Mouse (Mus musculus): ENCODE measurements around the gene Mia3.
"Not testable (repeated sequence)": the region's sequence is repeated elsewhere in the genome, so short reads cannot be mapped to it uniquely, and the experiment has no call there.

Mia3 gene

GRCm38 (mm10) chr1:183344886-183345816 is 24.2 kb downstream of the Mia3 start:
- DNase-seq (ENCODE audit: low read depth in 1 of 2, low spot score in 2 of 2) = peak; percentile 66 to 83

- DNase-seq (ENCODE audit: low read depth in 1 of 2, low spot score in 2 of 2) = not testable (repeated sequence)
Measured at GRCm38 (mm10) chr1:183342902-183343301, 26.5 kb downstream of the Mia3 start.

GRCm38 (mm10) chr1:183327171-183327570 is 42.2 kb downstream of the Mia3 start:
- no peak for DNase-seq (ENCODE audit: low read depth in 1 of 2, low spot score in 2 of 2)

- DNase-seq (ENCODE audit: low read depth in 1 of 2, low spot score in 2 of 2) = no peak
Measured at GRCm38 (mm10) chr1:183324433-183324832, 44.9 kb downstream of the Mia3 start.

- DNase-seq (ENCODE audit: low read depth in 1 of 2, low spot score in 2 of 2) = no peak
Measured at GRCm38 (mm10) chr1:183323923-183324322, 45.4 kb downstream of the Mia3 start.

- not testable (repeated sequence) for DNase-seq (ENCODE audit: low read depth in 1 of 2, low spot score in 2 of 2)
Measured at GRCm38 (mm10) chr1:183322496-183322895, 46.9 kb downstream of the Mia3 start.

- no peak for DNase-seq (ENCODE audit: low read depth in 1 of 2, low spot score in 2 of 2)
Measured at GRCm38 (mm10) chr1:183320708-183321107, 48.6 kb downstream of the Mia3 start.

- DNase-seq (ENCODE audit: low read depth in 1 of 2, low spot score in 2 of 2) = no peak
Measured at GRCm38 (mm10) chr1:183315783-183316182, 53.6 kb downstream of the Mia3 start.

GRCm38 (mm10) chr1:183312076-183312475 is 57.3 kb downstream of the Mia3 start:
- DNase-seq (ENCODE audit: low read depth in 1 of 2, low spot score in 2 of 2) = no peak

GRCm38 (mm10) chr1:183309601-183310000 is 59.8 kb downstream of the Mia3 start:
- DNase-seq (ENCODE audit: low read depth in 1 of 2, low spot score in 2 of 2) = not testable (repeated sequence)

GRCm38 (mm10) chr1:183308476-183308875 is 60.9 kb downstream of the Mia3 start:
- DNase-seq (ENCODE audit: low read depth in 1 of 2, low spot score in 2 of 2) = no peak

- DNase-seq (ENCODE audit: low read depth in 1 of 2, low spot score in 2 of 2) = no peak
Measured at GRCm38 (mm10) chr1:183307555-183307954, 61.8 kb downstream of the Mia3 start.

GRCm38 (mm10) chr1:183299161-183299560 is 70.2 kb downstream of the Mia3 start:
- peak; percentile 95 to 99 for DNase-seq (ENCODE audit: low read depth in 1 of 2, low spot score in 2 of 2)

- DNase-seq (ENCODE audit: low read depth in 1 of 2, low spot score in 2 of 2) = no peak
Measured at GRCm38 (mm10) chr1:183297886-183298489, 71.4 kb downstream of the Mia3 start.

- DNase-seq (ENCODE audit: low read depth in 1 of 2, low spot score in 2 of 2) = no peak
Measured at GRCm38 (mm10) chr1:183297473-183297885, 71.9 kb downstream of the Mia3 start.

GRCm38 (mm10) chr1:183296877-183297383 is 72.4 kb downstream of the Mia3 start, which contains the start of gene Brox:
Gene Brox, minus strand, starts transcription at chr1:183297269.
- peak; percentile 90 to 92 for DNase-seq (ENCODE audit: low read depth in 1 of 2, low spot score in 2 of 2)

GRCm38 (mm10) chr1:183296465-183296864 is 72.9 kb downstream of the Mia3 start, which contains the start of gene Aida:
Gene Aida, plus strand, starts transcription at chr1:183296590.
- no peak for DNase-seq (ENCODE audit: low read depth in 1 of 2, low spot score in 2 of 2)

- DNase-seq (ENCODE audit: low read depth in 1 of 2, low spot score in 2 of 2) = no peak
Measured at GRCm38 (mm10) chr1:183289576-183289975, 79.8 kb downstream of the Mia3 start.

- no peak for DNase-seq (ENCODE audit: low read depth in 1 of 2, low spot score in 2 of 2)
Measured at GRCm38 (mm10) chr1:183288351-183288750, 81.0 kb downstream of the Mia3 start.

Data from monocyte, adult 2 months (primary cell).